Mouse (Mus musculus) stomach, embryonic 16.5 days (tissue): ENCODE data around the gene Selenot. TPM values are rescaled to one million over a fixed set of nuclear protein-coding genes. Genes with fewer than 3 reads are reported as not detected.
A peak's percentile ranks its signal among the peaks of the same experiment; 100 is the strongest.

Source experiments
- ATAC-seq: fragments of 200-750 bp; cut with Nextera tagmentation; 2 replicates; pipeline ENCODE4 v1.8.0; 2017; ENCODE audit warnings: moderate number of reproducible peaks, moderate TSS enrichment; ENCODE audit not compliant: insufficient read depth, low FRiP score
- H3K27ac ChIP-seq: fragments of 300-500 bp; sonication (generic); 2 replicates; pipeline ENCODE4 v1.5.1; 2014; ENCODE audit warnings: low read length
- H3K27me3 ChIP-seq: fragments of 300-500 bp; sonication (generic); 2 replicates; pipeline ENCODE4 v1.6.1; 2014; ENCODE audit warnings: low read length, control low read depth, mixed read lengths; ENCODE audit not compliant: control insufficient read depth, insufficient read depth
- H3K36me3 ChIP-seq: fragments of 300-500 bp; sonication (generic); 2 replicates; pipeline ENCODE4 v1.6.1; 2014; ENCODE audit warnings: low read length; ENCODE audit not compliant: control insufficient read depth, insufficient read depth
- H3K4me1 ChIP-seq: fragments of 300-500 bp; sonication (generic); 2 replicates; pipeline ENCODE4 v1.6.1; 2014; ENCODE audit warnings: low read length, control low read depth, mixed read lengths; ENCODE audit not compliant: control insufficient read depth, insufficient read depth
- H3K4me2 ChIP-seq: fragments of 300-500 bp; sonication (generic); 2 replicates; pipeline ENCODE4 v1.6.1; 2014; ENCODE audit warnings: low read depth, low read length, mixed read lengths
- H3K4me3 ChIP-seq: fragments of 300-500 bp; sonication (generic); replicated peaks from 2 replicates; pipeline ENCODE4 v1.5.1; 2014; ENCODE audit warnings: mild to moderate bottlenecking, low read length
- H3K9ac ChIP-seq: fragments of 300-500 bp; sonication (generic); 2 replicates; pipeline ENCODE4 v1.6.1; 2014; ENCODE audit warnings: low read length
- H3K9me3 ChIP-seq: fragments of 300-500 bp; sonication (generic); replicated peaks from 2 replicates; pipeline ENCODE4 v1.6.1; 2016; ENCODE audit warnings: low read length, control low read depth; ENCODE audit not compliant: control insufficient read depth
- WGBS: fragments of 180-500 bp; shearing (Covaris S2); extraction: QIAGEN DNeasy Blood & Tissue Kit; methylation state at CpG from one replicate; pipeline ENCODE4 v1.1.7; 2014; 5-methylcytosine and 5-hydroxymethylcytosine counted together
- polyA plus RNA-seq: library from polyadenylated mRNA; unstranded; fragments of >200 nt; fragmentation: Nextera tagmentation; extraction: Ambion mirVana; gene quantifications from 2 replicates; pipeline ENCODE4 v1.2.1, GENCODE M21; 2015

Selenot gene
- 18.1 and 20.1 TPM in 2 replicates for polyA plus RNA-seq

DNA sequence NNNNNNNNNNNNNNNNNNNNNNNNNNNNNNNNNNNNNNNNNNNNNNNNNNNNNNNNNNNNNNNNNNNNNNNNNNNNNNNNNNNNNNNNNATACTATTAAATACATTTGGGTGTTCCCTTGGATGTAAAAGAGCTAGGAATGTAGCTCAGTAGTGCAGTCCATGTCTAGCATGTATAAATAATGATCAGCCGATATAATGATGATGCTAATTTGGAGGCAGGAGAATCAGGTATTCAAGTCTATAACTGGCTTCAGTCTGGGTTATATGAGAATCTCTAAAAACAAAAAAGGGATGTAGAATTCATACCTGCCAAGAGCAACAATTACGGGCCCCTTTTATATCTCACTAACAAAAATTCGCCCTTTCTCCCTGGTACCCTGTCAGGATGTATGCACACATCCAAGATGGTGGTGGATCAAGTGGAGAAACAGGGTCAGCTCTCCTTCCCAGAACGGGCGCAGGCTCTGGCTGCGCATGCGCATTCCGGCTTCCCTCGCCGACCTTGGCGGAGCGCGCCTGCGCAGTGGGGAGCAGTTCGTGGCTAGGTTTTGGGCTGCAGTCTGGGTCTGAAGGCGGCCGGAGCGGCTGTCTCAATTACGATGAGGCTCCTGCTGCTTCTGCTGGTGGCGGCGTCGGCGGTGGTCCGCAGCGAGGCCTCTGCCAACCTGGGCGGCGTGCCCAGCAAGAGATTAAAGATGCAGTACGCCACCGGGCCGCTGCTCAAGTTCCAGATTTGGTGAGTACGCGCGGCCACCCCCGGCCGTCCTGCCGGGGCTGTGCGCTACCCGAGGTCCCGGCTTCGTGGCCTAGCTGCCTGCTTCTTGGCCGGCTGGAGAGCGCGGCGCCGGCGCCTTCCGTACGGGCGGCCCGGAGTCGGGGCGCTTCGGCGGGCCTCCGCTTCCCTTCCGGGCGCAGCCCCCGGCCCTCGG, at the start of gene Selenot:
TSS of gene Selenot (plus strand) at position 500 of the 930 bp plus-strand sequence.
- WGBS = 2% methylated on average over 59 of the region's 59 CpGs
- H3K36me3 ChIP-seq = peaks cover 10% of the 10 kb centered on the region; the same call in 1 of the 2 replicates
- ATAC-seq = peak; percentile 94
- H3K27ac ChIP-seq = peak within 1 kb of the TSS; percentile 99
- H3K9me3 ChIP-seq = no peaks in the 10 kb centered on the region
- peaks cover 2% of the 10 kb centered on the region; the same call in 1 of the 2 replicates for H3K4me1 ChIP-seq
- H3K4me2 ChIP-seq = peak within 1 kb of the TSS; percentile 68
- peak within 1 kb of the TSS; percentile 87 for H3K4me3 ChIP-seq
- no peaks in the 10 kb centered on the region for H3K27me3 ChIP-seq
- H3K9ac ChIP-seq = peak within 1 kb of the TSS; percentile 100

DNA sequence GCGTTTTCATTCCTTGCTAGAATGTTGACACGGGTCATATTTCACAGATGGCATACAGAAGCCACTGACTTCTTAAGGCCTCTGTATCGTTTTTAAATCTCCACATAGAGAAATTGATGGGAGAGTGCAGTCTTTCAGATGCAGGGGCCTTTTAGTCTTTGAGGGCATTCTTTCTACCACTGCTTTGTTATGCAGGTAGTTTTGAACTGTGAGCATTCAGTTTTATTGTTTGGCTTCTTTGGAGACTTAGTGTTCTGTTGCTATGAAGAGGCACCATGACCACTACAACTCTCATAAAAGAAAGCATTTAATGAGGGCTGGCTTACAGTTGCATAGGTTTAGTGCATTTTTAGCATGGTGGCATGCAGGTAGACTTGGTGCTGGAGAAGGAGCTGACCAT, 39.9 kb upstream of the Selenot start:
- no peaks in the 10 kb centered on the region for H3K27me3 ChIP-seq
- H3K4me1 ChIP-seq = no peaks in the 10 kb centered on the region
- no peak overlapping the region for H3K27ac ChIP-seq
- H3K9ac ChIP-seq = no peak overlapping the region
- 88% methylated on average over 3 of the region's 3 CpGs for WGBS
- H3K36me3 ChIP-seq = peaks cover 24% of the 10 kb centered on the region
- H3K4me3 ChIP-seq = no peak overlapping the region
- no peaks in the 10 kb centered on the region for H3K9me3 ChIP-seq
- no peak overlapping the region for H3K4me2 ChIP-seq
- no peak for ATAC-seq

DNA sequence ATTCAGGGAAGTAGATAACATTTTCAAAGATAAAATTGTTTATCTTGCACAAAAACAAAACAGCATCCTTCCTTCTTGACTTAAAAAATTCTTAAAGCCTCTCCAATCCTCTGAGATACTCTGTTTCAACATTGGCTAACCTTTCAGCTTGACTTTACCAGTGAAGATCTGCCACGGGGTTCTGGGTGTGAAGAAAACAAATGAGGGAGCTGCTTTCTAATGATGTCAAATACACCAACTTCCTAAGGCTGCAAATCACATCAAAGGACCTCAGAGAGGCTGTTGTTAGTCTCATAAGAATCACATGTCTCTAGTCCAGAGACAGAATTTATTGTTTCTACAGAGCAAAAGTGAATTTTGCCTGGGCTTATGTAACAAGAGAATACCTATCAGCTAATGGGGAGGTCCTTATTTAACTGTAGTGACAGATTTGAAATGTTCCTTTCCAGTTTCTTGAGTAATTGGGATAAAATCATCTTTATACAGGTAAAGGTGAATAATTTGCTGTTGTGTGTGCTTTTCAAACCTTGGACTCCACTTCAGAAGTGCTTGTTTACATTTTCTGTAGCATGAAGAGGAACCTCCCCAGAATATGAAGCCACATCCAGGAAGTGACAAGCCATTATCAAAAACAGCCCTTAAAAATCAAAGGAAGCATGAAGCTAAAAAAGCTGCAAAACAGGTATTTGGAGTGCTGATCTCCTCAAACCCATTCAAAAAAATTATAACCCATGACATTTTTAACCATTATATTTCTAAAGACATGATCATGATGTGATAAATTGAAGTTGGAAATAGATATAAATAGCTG, 24.2 kb upstream of the Selenot start:
- Histone ChIP-seq H3K9me3 (no peaks in the 10 kb centered on the region), H3K4me2 (no peak overlapping the region), H3K4me3 (no peak overlapping the region), H3K36me3 (peaks cover 21% of the 10 kb centered on the region), H3K9ac (no peak overlapping the region), H3K4me1 (no peaks in the 10 kb centered on the region), H3K27ac (no peak overlapping the region), H3K27me3 (no peaks in the 10 kb centered on the region)
- no peak for ATAC-seq
- 77% methylated on average over 1 of the region's 1 CpGs for WGBS

DNA sequence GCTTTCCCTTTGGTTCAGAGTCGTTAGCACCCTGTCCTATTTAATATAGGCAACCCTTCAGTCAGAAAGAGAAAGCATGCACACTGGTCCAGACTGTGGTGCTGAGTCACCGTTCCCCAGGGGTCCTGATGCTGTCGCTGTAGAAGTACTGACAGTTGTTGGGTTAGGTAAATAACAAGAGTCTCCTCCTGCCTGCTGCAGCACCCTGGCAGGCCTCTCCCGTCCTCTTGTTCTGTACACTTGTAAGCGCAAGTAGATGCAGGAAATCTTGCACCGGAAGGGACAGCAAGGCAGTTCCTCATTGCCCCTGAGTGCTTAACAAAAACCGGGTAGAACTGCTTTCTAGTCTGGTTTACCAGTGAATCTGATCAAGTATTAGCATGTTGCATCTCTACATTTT, 19.8 kb upstream of the Selenot start:
- H3K9ac ChIP-seq = no peak overlapping the region
- ATAC-seq = no peak
- H3K27ac ChIP-seq = no peak overlapping the region
- no peaks in the 10 kb centered on the region for H3K4me1 ChIP-seq
- whole genome bisulfite sequencing = 84% methylated on average over 7 of the region's 7 CpGs
- H3K4me2 ChIP-seq = no peak overlapping the region
- H3K4me3 ChIP-seq = no peak overlapping the region
- H3K36me3 ChIP-seq = peaks cover 19% of the 10 kb centered on the region; the same call in 1 of the 2 replicates
- no peaks in the 10 kb centered on the region for H3K27me3 ChIP-seq
- no peaks in the 10 kb centered on the region for H3K9me3 ChIP-seq

DNA sequence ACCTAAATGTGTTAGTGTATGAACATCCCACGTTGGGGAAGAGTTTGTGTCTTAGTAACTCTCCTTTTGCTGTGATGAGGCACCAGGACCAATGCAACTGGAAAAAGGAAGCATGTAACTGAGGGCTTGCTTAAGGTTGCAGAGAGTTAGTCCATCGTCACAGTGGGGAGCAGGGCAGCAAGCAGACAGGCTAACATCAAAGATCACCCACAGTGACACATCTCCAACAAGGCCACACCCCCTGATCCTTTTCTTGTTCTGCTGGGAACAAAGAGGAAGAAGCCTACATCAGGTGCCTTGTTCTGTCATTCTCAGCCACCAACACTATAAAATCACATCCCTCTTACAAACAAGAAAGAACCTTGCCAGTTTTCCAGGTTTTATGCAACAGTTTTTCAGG, 16.5 kb upstream of the Selenot start:
- Histone ChIP-seq H3K27ac (no peak overlapping the region), H3K27me3 (no peaks in the 10 kb centered on the region), H3K4me2 (no peak overlapping the region), H3K9me3 (no peaks in the 10 kb centered on the region), H3K4me3 (no peak overlapping the region), H3K9ac (no peak overlapping the region), H3K4me1 (no peaks in the 10 kb centered on the region), H3K36me3 (peaks cover 12% of the 10 kb centered on the region; the same call in 1 of the 2 replicates)
- 55% methylated on average over 2 of the region's 2 CpGs for WGBS
- ATAC-seq = no peak

DNA sequence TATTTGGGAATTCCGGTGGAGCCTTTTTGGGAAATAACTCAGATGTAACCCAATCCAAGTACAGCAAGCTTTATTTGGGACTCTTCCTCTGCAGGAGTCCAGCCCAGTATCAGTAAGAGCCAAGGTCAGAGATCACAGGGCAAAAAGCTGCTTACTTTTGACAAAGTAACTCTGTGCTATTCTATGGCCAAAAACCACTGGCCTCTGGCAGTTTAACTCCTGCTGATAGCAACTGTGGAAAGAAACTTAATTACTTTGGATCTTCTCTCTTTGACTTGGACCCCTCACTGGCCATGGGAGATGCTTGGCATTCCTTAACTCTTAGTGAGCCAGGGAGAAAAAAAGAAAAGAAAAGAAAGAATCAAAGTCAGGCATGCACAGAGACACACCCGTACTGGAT, 15.0 kb upstream of the Selenot start:
- H3K27ac ChIP-seq = no peak overlapping the region
- H3K4me3 ChIP-seq = no peak overlapping the region
- H3K9me3 ChIP-seq = no peaks in the 10 kb centered on the region
- H3K4me2 ChIP-seq = no peak overlapping the region
- WGBS = 40% methylated on average over 2 of the region's 2 CpGs
- H3K9ac ChIP-seq = no peak overlapping the region
- ATAC-seq = no peak
- H3K4me1 ChIP-seq = no peaks in the 10 kb centered on the region
- H3K36me3 ChIP-seq = peaks cover 4% of the 10 kb centered on the region; the same call in 1 of the 2 replicates
- H3K27me3 ChIP-seq = no peaks in the 10 kb centered on the region

DNA sequence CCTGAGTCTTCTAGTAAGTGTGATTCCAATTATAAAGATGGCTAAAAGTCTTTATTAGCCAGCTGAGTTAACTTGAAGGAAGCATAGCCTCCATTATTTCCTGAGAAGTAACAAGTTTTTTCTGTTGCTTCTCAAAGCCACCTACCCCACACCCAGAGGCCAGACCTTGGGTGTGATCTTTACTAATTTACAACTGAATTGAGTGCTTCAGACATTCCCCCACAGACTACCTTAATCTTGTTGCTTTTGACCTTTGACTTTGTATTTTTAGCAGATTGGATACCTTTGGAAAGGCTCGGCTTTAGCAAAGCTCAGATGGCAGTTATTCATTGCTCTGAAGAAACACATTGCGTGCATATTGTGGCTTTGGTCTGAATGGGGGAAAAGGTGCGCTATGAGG, 5.6 kb upstream of the Selenot start:
- H3K4me1 ChIP-seq = no peaks in the 10 kb centered on the region
- WGBS = 78% methylated on average over 3 of the region's 3 CpGs
- no peaks in the 10 kb centered on the region for H3K27me3 ChIP-seq
- no peak overlapping the region for H3K4me2 ChIP-seq
- no peaks in the 10 kb centered on the region for H3K9me3 ChIP-seq
- H3K9ac ChIP-seq = no peak overlapping the region
- no peaks in the 10 kb centered on the region for H3K36me3 ChIP-seq
- H3K4me3 ChIP-seq = no peak overlapping the region
- no peak overlapping the region for H3K27ac ChIP-seq
- no peak for ATAC-seq

DNA sequence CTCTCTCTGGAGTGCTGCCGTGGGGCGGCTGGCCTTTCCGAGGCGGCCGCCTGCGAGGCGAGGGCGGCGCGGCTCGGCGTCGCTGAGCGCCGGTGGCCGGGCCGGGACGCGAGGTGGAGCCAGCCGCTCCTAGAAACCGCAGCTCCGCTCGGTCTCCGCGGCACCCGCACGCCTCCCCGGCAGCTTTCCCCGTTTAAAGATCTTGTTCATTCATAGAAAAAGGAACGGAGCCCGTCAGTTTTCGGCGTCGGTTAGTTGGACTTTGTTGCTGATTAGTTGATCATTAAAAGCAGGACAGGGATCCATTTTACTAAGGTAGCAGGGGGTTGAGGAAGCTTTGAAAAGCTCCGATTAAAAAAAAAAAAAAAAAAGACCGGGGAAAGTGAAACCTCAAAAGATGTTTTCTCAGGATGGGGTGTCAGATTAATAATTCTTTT, 649 bp downstream of the Selenot start:
- peak overlapping the region; percentile 68 for H3K4me2 ChIP-seq
- ATAC-seq = peak; percentile 74
- no peaks in the 10 kb centered on the region for H3K27me3 ChIP-seq
- H3K9ac ChIP-seq = peak overlapping the region; percentile 100
- no peaks in the 10 kb centered on the region for H3K9me3 ChIP-seq
- H3K4me1 ChIP-seq = peaks cover 5% of the 10 kb centered on the region; the same call in 1 of the 2 replicates
- H3K36me3 ChIP-seq = peaks cover 10% of the 10 kb centered on the region; the same call in 1 of the 2 replicates
- H3K27ac ChIP-seq = peak overlapping the region; percentile 99
- peak overlapping the region; percentile 87 for H3K4me3 ChIP-seq
- WGBS = under 1% methylated on average over 36 of the region's 36 CpGs
